Mouse (Mus musculus): ENCODE data around the gene Tmprss11a.

Gene Tmprss11a

GRCm38 (mm10) chr5:86468890-86469289 is at the start of gene Tmprss11a:
Tmprss11a (minus strand) TSS chr5:86468990.
- DNase-seq (ENCODE audit: low read depth), result no peak

GRCm38 (mm10) chr5:86518500-86518899 is 49.7 kb upstream of the Tmprss11a start, which contains the start of gene Tmprss11g:
Tmprss11g (minus strand) TSS chr5:86518600.
- DNase-seq (ENCODE audit: low read depth), result no peak

- DNase-seq (ENCODE audit: low read depth), result no peak
These were observed 42.7 kb upstream of the Tmprss11a start for GRCm38 (mm10) chr5:86511538-86511937.

GRCm38 (mm10) chr5:86493453-86493852 is 24.7 kb upstream of the Tmprss11a start:
- DNase-seq (ENCODE audit: low read depth), result no peak

- DNase-seq (ENCODE audit: low read depth), result no peak
These were observed 13.8 kb upstream of the Tmprss11a start for GRCm38 (mm10) chr5:86482562-86482961.

GRCm38 (mm10) chr5:86482031-86482430 is 13.2 kb upstream of the Tmprss11a start:
- DNase-seq (ENCODE audit: low read depth), result no peak

GRCm38 (mm10) chr5:86473859-86474258 is 5.1 kb upstream of the Tmprss11a start:
- no peak for DNase-seq (ENCODE audit: low read depth)

- DNase-seq (ENCODE audit: low read depth), result no peak
These were observed 29.5 kb downstream of the Tmprss11a start for GRCm38 (mm10) chr5:86439306-86439705.

- DNase-seq (ENCODE audit: low read depth), result no peak
These were observed 30.2 kb downstream of the Tmprss11a start for GRCm38 (mm10) chr5:86438548-86438947.

- no peak for DNase-seq (ENCODE audit: low read depth)
These were observed 36.1 kb downstream of the Tmprss11a start for GRCm38 (mm10) chr5:86432697-86433096.

- DNase-seq (ENCODE audit: low read depth), result no peak
These were observed 37.7 kb downstream of the Tmprss11a start for GRCm38 (mm10) chr5:86431096-86431495.

GRCm38 (mm10) chr5:86421323-86422028 is 47.3 kb downstream of the Tmprss11a start:
- DNase-seq (ENCODE audit: low read depth), result no peak

- DNase-seq (ENCODE audit: low read depth), result no peak
These were observed 49.3 kb downstream of the Tmprss11a start for GRCm38 (mm10) chr5:86419494-86419893.

- no peak for DNase-seq (ENCODE audit: low read depth)
These were observed 54.5 kb downstream of the Tmprss11a start for GRCm38 (mm10) chr5:86414280-86414679.

- no peak for DNase-seq (ENCODE audit: low read depth)
These were observed 58.0 kb downstream of the Tmprss11a start for GRCm38 (mm10) chr5:86410815-86411214.

GRCm38 (mm10) chr5:86407941-86408340 is 60.8 kb downstream of the Tmprss11a start:
- no peak for DNase-seq (ENCODE audit: low read depth)

GRCm38 (mm10) chr5:86407191-86407590 is 61.6 kb downstream of the Tmprss11a start:
- no peak for DNase-seq (ENCODE audit: low read depth)

- no peak for DNase-seq (ENCODE audit: low read depth)
These were observed 95.5 kb downstream of the Tmprss11a start, which contains the start of gene Tmprss11d for GRCm38 (mm10) chr5:86373320-86373719. Tmprss11d (minus strand) TSS chr5:86373420.

Data from fibroblast of lung, adult 2 months (primary cell).